Mouse (Mus musculus) lung, postnatal 0 days (tissue): ENCODE measurements around the gene Hcrtr1. TPM values are rescaled to one million over a fixed set of nuclear protein-coding genes. Genes with fewer than 3 reads are reported as not detected.

Experiments used
- ATAC-seq: fragments of 200-750 bp; cut with Nextera tagmentation; 2 replicates; pipeline ENCODE4 v1.8.0; 2017; ENCODE audit warnings: moderate library complexity
- DNase-seq: peaks from one replicate; pipeline ENCODE4 v3.0.0-alpha.2; 2016; ENCODE audit warnings: low spot score
- H3K27ac ChIP-seq: fragments of 300-500 bp; sonication (generic); 2 replicates; pipeline ENCODE4 v1.5.1; 2014; ENCODE audit warnings: antibody characterized with exemption, mild to moderate bottlenecking, low read length, mixed read lengths
- H3K27me3 ChIP-seq: fragments of 300-500 bp; sonication (generic); replicated peaks from 2 replicates; pipeline ENCODE4 v1.6.1; 2014; ENCODE audit warnings: low read length, mixed read lengths; ENCODE audit not compliant: insufficient read depth
- H3K36me3 ChIP-seq: fragments of 300-500 bp; sonication (generic); 2 replicates; pipeline ENCODE4 v1.6.1; 2014; ENCODE audit warnings: low read length, mixed read lengths; ENCODE audit not compliant: insufficient read depth
- H3K4me1 ChIP-seq: fragments of 300-500 bp; sonication (generic); 2 replicates; pipeline ENCODE4 v1.6.1; 2014; ENCODE audit warnings: antibody characterized with exemption, low read depth, low read length, mixed read lengths; ENCODE audit not compliant: insufficient read depth
- H3K4me2 ChIP-seq: fragments of 300-500 bp; sonication (generic); replicated peaks from 2 replicates; pipeline ENCODE4 v1.6.1; 2014; ENCODE audit warnings: low read depth, mild to moderate bottlenecking, low read length, moderate library complexity, mixed read lengths
- H3K4me3 ChIP-seq: fragments of 300-500 bp; sonication (generic); 2 replicates; pipeline ENCODE4 v1.5.1; 2014; ENCODE audit warnings: low read depth, low read length
- H3K9ac ChIP-seq: fragments of 300-500 bp; sonication (generic); replicated peaks from 2 replicates; pipeline ENCODE4 v1.6.1; 2014; ENCODE audit warnings: low read depth, mild to moderate bottlenecking
- H3K9me3 ChIP-seq: fragments of 300-500 bp; sonication (generic); 2 replicates; pipeline ENCODE4 v1.6.1; 2016; ENCODE audit warnings: low read length, mixed read lengths
- CTCF ChIP-seq: IDR thresholded peaks from 2 replicates; pipeline ENCODE4 v1.5.1; 2016; ENCODE audit warnings: antibody characterized with exemption, mild to moderate bottlenecking
- EP300 ChIP-seq: IDR thresholded peaks from 2 replicates; pipeline ENCODE4 v1.6.1; 2016; ENCODE audit warnings: antibody characterized with exemption, mild to moderate bottlenecking, control low read depth
- WGBS: fragments of 180-500 bp; shearing (Covaris S2); extraction: QIAGEN DNeasy Blood & Tissue Kit; methylation state at CpG from one replicate; pipeline ENCODE4 v1.1.7; 2014; 5-methylcytosine and 5-hydroxymethylcytosine counted together
- polyA plus RNA-seq: library from polyadenylated mRNA; unstranded; fragments of >200 nt; fragmentation: Nextera tagmentation; extraction: Ambion mirVana; gene quantifications from 2 replicates; pipeline ENCODE4 v1.2.1, GENCODE M21; 2015

The Hcrtr1 gene
- polyA plus RNA-seq, 1 experiment from 2014 or later: 0.18 TPM

DNA sequence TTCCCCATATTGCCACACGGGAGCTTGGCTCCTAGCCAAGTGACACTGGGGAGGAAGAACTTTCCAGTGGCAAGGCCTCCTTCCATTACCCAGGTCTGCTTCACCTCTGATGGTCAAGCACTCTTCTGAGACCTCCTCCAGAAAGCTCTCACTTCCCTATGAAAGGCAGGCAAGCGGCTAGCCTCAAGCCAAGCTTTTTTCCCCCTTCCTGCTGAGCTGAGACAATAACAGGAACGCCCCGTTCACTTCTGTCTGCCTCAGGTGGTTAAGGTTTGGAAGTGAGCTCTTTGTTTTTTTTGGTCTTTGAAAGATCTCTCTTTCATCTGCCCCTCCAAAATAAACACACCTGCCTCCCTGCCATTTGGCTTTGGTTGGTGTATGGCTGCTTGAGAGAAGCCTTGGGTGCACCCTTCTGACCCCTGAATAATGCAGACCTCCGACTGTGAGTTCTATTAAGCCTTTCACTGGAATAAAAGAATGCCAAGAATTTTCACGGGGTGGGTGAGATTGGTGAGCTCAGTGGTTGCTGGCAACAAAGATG, 37.0 kb downstream of the Hcrtr1 start, which contains the start of gene Pef1:
Gene Pef1, plus strand, starts transcription at position 448 of the 541 bp plus-strand sequence.
- TF ChIP-seq CTCF (no peak), EP300 (peak; percentile 80)
- H3K27ac ChIP-seq: peak within 1 kb of the TSS; percentile 84
- ATAC-seq: peak; percentile 61
- WGBS: 7% methylated on average over 6 of the region's 6 CpGs
- no peak within 1 kb of the TSS for H3K4me3 ChIP-seq
- DNase-seq: peak; percentile 83
- H3K4me1 ChIP-seq: peaks cover 13% of the 10 kb centered on the region; the same call in 1 of the 2 replicates
- H3K9ac ChIP-seq: no peak within 1 kb of the TSS
- H3K4me2 ChIP-seq: no peak within 1 kb of the TSS
- H3K36me3 ChIP-seq: no peaks in the 10 kb centered on the region
- no peaks in the 10 kb centered on the region for H3K27me3 ChIP-seq
- no peaks in the 10 kb centered on the region for H3K9me3 ChIP-seq

DNA sequence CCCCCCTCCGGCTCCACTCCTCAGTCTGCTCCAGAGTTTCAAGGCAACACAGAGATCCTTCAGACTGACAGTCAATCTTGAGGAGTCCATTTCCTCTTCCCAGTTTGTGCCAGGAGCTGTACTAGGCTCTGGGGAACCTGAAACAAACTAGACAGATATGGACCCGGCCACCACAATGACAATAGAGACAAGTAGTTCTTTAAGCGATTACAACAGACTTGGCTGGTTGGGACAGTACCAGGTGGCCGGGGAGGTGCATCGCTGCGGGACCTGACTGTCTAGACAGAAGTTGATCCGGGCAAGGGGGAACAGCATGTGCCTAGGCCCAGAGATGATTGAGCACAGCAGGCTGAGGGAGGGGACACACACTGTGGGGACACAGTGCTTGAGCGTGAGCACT, 38.0 kb downstream of the Hcrtr1 start:
- TF ChIP-seq CTCF (no peak), EP300 (no peak)
- Histone ChIP-seq H3K36me3 (no peaks in the 10 kb centered on the region), H3K4me3 (no peak overlapping the region), H3K9ac (no peak overlapping the region), H3K9me3 (no peaks in the 10 kb centered on the region), H3K27ac (peak overlapping the region; percentile 84), H3K4me2 (no peak overlapping the region), H3K27me3 (no peaks in the 10 kb centered on the region), H3K4me1 (peaks cover 10% of the 10 kb centered on the region; the same call in 1 of the 2 replicates)
- ATAC-seq (peak; percentile 8), DNase-seq (peak; percentile 62)
- WGBS: 25% methylated on average over 8 of the region's 8 CpGs

DNA sequence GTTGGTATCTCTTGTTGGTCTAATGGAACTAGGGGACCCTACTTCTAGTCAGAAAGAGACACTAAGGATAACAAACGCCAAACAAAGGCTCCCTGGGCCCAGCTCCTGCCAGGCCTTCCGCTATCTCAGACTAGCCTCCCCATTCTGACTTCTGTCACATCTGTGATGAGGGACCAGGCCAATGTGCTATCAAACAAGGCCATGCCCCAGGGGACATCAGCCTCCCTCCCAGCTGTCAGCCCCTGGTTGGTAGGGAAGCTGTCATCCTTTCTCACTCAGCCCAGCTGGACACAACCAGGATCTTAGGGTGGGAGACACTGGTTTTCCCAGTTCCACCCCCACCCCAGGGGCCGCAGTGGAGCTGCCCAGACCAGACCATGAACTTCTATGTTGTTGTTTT, 44.0 kb downstream of the Hcrtr1 start:
- ATAC-seq (no peak), DNase-seq (no peak)
- H3K4me3 ChIP-seq: no peak overlapping the region
- H3K9me3 ChIP-seq: no peaks in the 10 kb centered on the region
- H3K9ac ChIP-seq: no peak overlapping the region
- TF ChIP-seq CTCF: no peak
- no peak for TF ChIP-seq EP300
- no peak overlapping the region for H3K4me2 ChIP-seq
- H3K4me1 ChIP-seq: peaks cover under 1% of the 10 kb centered on the region; the same call in 1 of the 2 replicates
- 61% methylated on average over 3 of the region's 3 CpGs for WGBS
- no peaks in the 10 kb centered on the region for H3K27me3 ChIP-seq
- no peaks in the 10 kb centered on the region for H3K36me3 ChIP-seq
- no peak overlapping the region for H3K27ac ChIP-seq

DNA sequence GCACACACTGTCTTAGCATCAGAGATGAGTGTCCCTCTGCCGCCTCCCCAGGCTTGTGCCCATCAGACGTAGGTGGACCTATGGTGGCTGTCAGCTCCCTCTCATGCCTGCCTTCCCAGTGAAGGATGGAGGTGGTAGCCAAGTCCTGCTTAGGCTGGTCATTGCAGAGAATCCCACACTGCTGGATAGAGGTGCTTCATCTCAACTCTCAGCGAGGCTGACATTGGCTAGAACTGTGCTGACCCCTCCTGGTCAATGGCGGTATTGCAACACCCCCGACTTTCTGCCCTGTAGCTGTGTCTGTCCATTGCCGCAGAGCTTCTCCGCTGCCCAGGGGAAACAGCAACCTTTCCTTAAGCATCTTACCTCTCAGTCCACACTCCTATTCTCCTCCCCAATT, 51.9 kb downstream of the Hcrtr1 start:
- Histone ChIP-seq H3K4me2 (no peak overlapping the region), H3K36me3 (no peaks in the 10 kb centered on the region), H3K4me1 (no peaks in the 10 kb centered on the region), H3K4me3 (no peak overlapping the region), H3K27me3 (0 out of 2 replicates have a peak, but pooled peaks cover 3% of the 10 kb centered on the region), H3K9ac (no peak overlapping the region), H3K27ac (no peak overlapping the region), H3K9me3 (no peaks in the 10 kb centered on the region)
- WGBS: 10% methylated on average over 7 of the region's 7 CpGs
- no peak for TF ChIP-seq EP300
- TF ChIP-seq CTCF: peak; percentile 100
- DNase-seq (peak; percentile 78), ATAC-seq (peak; percentile 56)

DNA sequence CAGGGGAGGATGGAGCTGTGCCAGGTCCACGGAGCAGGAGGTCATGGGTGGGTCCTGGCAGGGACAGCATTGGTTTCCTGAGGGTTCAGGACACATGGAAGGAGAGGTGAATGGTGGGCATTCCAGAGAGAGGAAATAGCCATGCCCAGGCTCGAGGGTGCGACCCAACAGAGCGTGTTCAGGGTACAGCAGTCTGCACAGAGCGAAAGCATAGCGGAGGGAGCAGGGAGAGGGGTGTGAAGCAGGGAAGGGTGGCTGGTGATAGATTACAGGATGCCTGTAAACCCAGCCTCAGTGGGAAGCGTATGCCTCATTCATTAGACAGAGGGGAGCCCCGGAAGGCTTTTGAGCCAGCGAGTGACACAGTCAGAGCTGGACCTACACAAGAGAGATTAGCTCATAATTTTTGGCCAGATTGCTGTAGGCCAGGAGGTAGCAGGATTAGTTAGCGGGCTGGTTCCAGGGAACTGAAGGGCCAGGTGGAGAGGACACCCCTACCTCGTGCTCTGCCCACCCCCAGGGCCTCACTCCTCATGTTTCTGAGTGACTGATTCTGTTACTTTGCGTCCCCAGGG, 53.8 kb downstream of the Hcrtr1 start:
- WGBS: 55% methylated on average over 12 of the region's 12 CpGs
- 0 out of 2 replicates have a peak, but pooled peaks cover 3% of the 10 kb centered on the region for H3K27me3 ChIP-seq
- no peak for ATAC-seq

DNA sequence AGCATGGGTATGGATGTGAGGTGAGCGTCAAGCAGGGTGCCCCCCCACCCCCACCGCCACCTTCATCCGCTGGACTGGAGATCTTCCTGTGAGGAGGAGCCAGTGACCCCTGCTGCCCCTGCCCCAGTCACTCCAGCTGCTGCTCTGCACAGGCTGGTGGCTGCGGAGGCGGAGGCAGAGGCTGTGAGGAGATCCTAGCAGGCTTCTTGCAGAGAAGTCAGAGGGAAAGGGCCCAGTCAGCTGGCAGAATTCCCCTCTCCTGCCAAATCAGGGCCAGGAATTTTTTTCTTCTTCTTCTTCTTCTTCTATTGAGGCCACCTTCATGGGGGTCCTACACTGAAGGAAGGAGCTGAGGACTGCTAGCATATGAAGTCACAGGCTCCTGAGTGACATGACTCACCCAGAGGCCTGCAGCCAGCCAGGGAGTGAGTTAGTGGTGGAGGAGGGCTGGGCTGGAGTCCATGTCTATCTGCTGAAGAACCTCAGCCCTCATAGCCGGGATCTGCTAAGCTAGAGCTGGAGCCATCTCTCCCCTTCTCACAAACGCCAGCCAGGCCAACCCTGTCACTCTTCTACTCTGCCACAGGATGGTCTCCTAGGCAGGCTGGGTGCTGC, 54.7 kb downstream of the Hcrtr1 start:
- peak; percentile 37; the same call in 1 of the 2 replicates for ATAC-seq
- WGBS: 50% methylated on average over 6 of the region's 7 CpGs

More for the DNA sequence above, 53.8 kb downstream of the Hcrtr1 start:
- H3K4me3 ChIP-seq: no peak overlapping the region
- no peak overlapping the region for H3K27ac ChIP-seq
- no peak for TF ChIP-seq EP300
- no peak for TF ChIP-seq CTCF
- no peak overlapping the region for H3K4me2 ChIP-seq
- H3K9ac ChIP-seq: no peak overlapping the region
- no peak for DNase-seq
- H3K9me3 ChIP-seq: no peaks in the 10 kb centered on the region
- H3K36me3 ChIP-seq: no peaks in the 10 kb centered on the region
- no peaks in the 10 kb centered on the region for H3K4me1 ChIP-seq

More for the DNA sequence above, 54.7 kb downstream of the Hcrtr1 start:
- H3K27me3 ChIP-seq: 0 out of 2 replicates have a peak, but pooled peaks cover 3% of the 10 kb centered on the region
- no peak overlapping the region for H3K4me2 ChIP-seq
- H3K4me3 ChIP-seq: no peak overlapping the region
- peak; percentile 33 for DNase-seq
- H3K36me3 ChIP-seq: no peaks in the 10 kb centered on the region
- TF ChIP-seq CTCF (no peak), EP300 (no peak)
- no peaks in the 10 kb centered on the region for H3K4me1 ChIP-seq
- H3K27ac ChIP-seq: no peak overlapping the region
- no peak overlapping the region for H3K9ac ChIP-seq
- no peaks in the 10 kb centered on the region for H3K9me3 ChIP-seq
